Mouse (Mus musculus): ENCODE results near the gene Nkap. TPM values are rescaled to one million over a fixed set of nuclear protein-coding genes. Genes with fewer than 3 reads are reported as not detected.
"Not testable (repeated sequence)": the region's sequence is repeated elsewhere in the genome, so short reads cannot be mapped to it uniquely, and the experiment has no call there.

Nkap gene
- polyA plus RNA-seq, 1 experiment from 2014 or later = 14.4 TPM

- H3K4me1 ChIP-seq = no peaks in the 10 kb centered on the region
- H3K9me3 ChIP-seq = no peaks in the 10 kb centered on the region
- H3K4me3 ChIP-seq = peak overlapping the region; percentile 57
- peak; percentile 25; the same call in 1 of the 2 replicates for ATAC-seq (ENCODE audit: insufficient number of reproducible peaks, low FRiP score, low TSS enrichment, low read depth)
- H3K27ac ChIP-seq = peak overlapping the region; percentile 80
- H3K4me2 ChIP-seq = peak overlapping the region; percentile 56
- WGBS = 20% methylated on average over 27 of the region's 27 CpGs
- H3K27me3 ChIP-seq = no peaks in the 10 kb centered on the region
- H3K36me3 ChIP-seq = no peaks in the 10 kb centered on the region
- peak overlapping the region; percentile 33; the same call in 1 of the 2 replicates for H3K9ac ChIP-seq
Measured at GRCm38 (mm10) chrX:37109526-37110192, 16.9 kb upstream of the Nkap start.

- H3K9ac ChIP-seq = peak within 1 kb of the TSS; percentile 33; the same call in 1 of the 2 replicates
- H3K27me3 ChIP-seq = no peaks in the 10 kb centered on the region
- ATAC-seq (ENCODE audit: insufficient number of reproducible peaks, low FRiP score, low TSS enrichment, low read depth) = peak; percentile 97
- peak within 1 kb of the TSS; percentile 80 for H3K27ac ChIP-seq
- no peaks in the 10 kb centered on the region for H3K9me3 ChIP-seq
- H3K4me1 ChIP-seq = no peaks in the 10 kb centered on the region
- H3K36me3 ChIP-seq = no peaks in the 10 kb centered on the region
- peak within 1 kb of the TSS; percentile 56 for H3K4me2 ChIP-seq
- WGBS = 23% methylated on average over 30 of the region's 30 CpGs
- peak within 1 kb of the TSS; percentile 57 for H3K4me3 ChIP-seq
Measured at GRCm38 (mm10) chrX:37110193-37110880, 16.3 kb upstream of the Nkap start, which contains the start of gene Upf3b. Gene Upf3b (minus strand): TSS chrX:37110322.

GRCm38 (mm10) chrX:37110881-37111193 lies 15.8 kb upstream of the Nkap start:
- H3K27ac ChIP-seq = no peak overlapping the region
- no peak overlapping the region for H3K9ac ChIP-seq
- ATAC-seq (ENCODE audit: insufficient number of reproducible peaks, low FRiP score, low TSS enrichment, low read depth) = no peak
- WGBS = 69% methylated on average over 4 of the region's 4 CpGs
- no peak overlapping the region for H3K4me3 ChIP-seq
- no peak overlapping the region for H3K4me2 ChIP-seq
- H3K27me3 ChIP-seq = no peaks in the 10 kb centered on the region
- no peaks in the 10 kb centered on the region for H3K4me1 ChIP-seq
- H3K36me3 ChIP-seq = no peaks in the 10 kb centered on the region
- H3K9me3 ChIP-seq = no peaks in the 10 kb centered on the region

GRCm38 (mm10) chrX:37117085-37117484 lies 9.5 kb upstream of the Nkap start:
- H3K9ac ChIP-seq = no peak overlapping the region
- WGBS = no CpG with 5 or more reads among the region's 5 CpGs
- H3K4me3 ChIP-seq = no peak overlapping the region
- no peaks in the 10 kb centered on the region for H3K4me1 ChIP-seq
- 0 out of 2 replicates have a peak, but pooled peaks cover 2% of the 10 kb centered on the region for H3K27me3 ChIP-seq
- ATAC-seq (ENCODE audit: insufficient number of reproducible peaks, low FRiP score, low TSS enrichment, low read depth) = no peak
- no peaks in the 10 kb centered on the region for H3K36me3 ChIP-seq
- no peaks in the 10 kb centered on the region for H3K9me3 ChIP-seq
- H3K27ac ChIP-seq = no peak overlapping the region
- H3K4me2 ChIP-seq = no peak overlapping the region

- Histone ChIP-seq H3K4me1 (no peaks in the 10 kb centered on the region), H3K9ac (no peak overlapping the region), H3K9me3 (no peaks in the 10 kb centered on the region), H3K4me3 (no peak overlapping the region), H3K36me3 (no peaks in the 10 kb centered on the region), H3K27me3 (0 out of 2 replicates have a peak, but pooled peaks cover 2% of the 10 kb centered on the region), H3K4me2 (no peak overlapping the region), H3K27ac (no peak overlapping the region)
- ATAC-seq (ENCODE audit: insufficient number of reproducible peaks, low FRiP score, low TSS enrichment, low read depth) = no peak
- 51% methylated on average over 3 of the region's 3 CpGs for WGBS
Measured at GRCm38 (mm10) chrX:37119585-37119984, 7.0 kb upstream of the Nkap start.

- Histone ChIP-seq H3K9ac (no peak overlapping the region), H3K4me1 (no peaks in the 10 kb centered on the region), H3K36me3 (no peaks in the 10 kb centered on the region), H3K9me3 (no peaks in the 10 kb centered on the region), H3K27ac (no peak overlapping the region), H3K27me3 (0 out of 2 replicates have a peak, but pooled peaks cover 2% of the 10 kb centered on the region), H3K4me2 (no peak overlapping the region), H3K4me3 (no peak overlapping the region)
- no peak for ATAC-seq (ENCODE audit: insufficient number of reproducible peaks, low FRiP score, low TSS enrichment, low read depth)
- 68% methylated on average over 5 of the region's 5 CpGs for WGBS
Measured at GRCm38 (mm10) chrX:37120212-37120611, 6.4 kb upstream of the Nkap start.

- Histone ChIP-seq H3K9me3 (no peaks in the 10 kb centered on the region), H3K4me2 (no peak overlapping the region), H3K4me3 (no peak overlapping the region), H3K9ac (no peak overlapping the region), H3K36me3 (no peaks in the 10 kb centered on the region), H3K27ac (no peak overlapping the region), H3K4me1 (peaks cover 2% of the 10 kb centered on the region; the same call in 1 of the 2 replicates), H3K27me3 (no peaks in the 10 kb centered on the region)
- no peak for ATAC-seq (ENCODE audit: insufficient number of reproducible peaks, low FRiP score, low TSS enrichment, low read depth)
- 88% methylated on average over 7 of the region's 7 CpGs for WGBS
Measured at GRCm38 (mm10) chrX:37125511-37125910, 1.1 kb upstream of the Nkap start.

- Histone ChIP-seq H3K36me3 (peaks cover 14% of the 10 kb centered on the region; the same call in 1 of the 2 replicates), H3K4me1 (no peaks in the 10 kb centered on the region), H3K4me2 (no peak overlapping the region), H3K9me3 (no peaks in the 10 kb centered on the region), H3K9ac (no peak overlapping the region), H3K27ac (no peak overlapping the region), H3K4me3 (no peak overlapping the region), H3K27me3 (no peaks in the 10 kb centered on the region)
- WGBS = 82% methylated on average over 3 of the region's 3 CpGs
- ATAC-seq (ENCODE audit: insufficient number of reproducible peaks, low FRiP score, low TSS enrichment, low read depth) = no peak
Measured at GRCm38 (mm10) chrX:37141732-37142131, 15.1 kb downstream of the Nkap start.

GRCm38 (mm10) chrX:37144498-37144897 lies 17.9 kb downstream of the Nkap start:
- not testable (repeated sequence) for H3K9me3 ChIP-seq; H3K9ac ChIP-seq; ATAC-seq (ENCODE audit: insufficient number of reproducible peaks, low FRiP score, low TSS enrichment, low read depth); H3K27ac ChIP-seq; H3K4me3 ChIP-seq; H3K27me3 ChIP-seq; H3K4me1 ChIP-seq; H3K4me2 ChIP-seq
- 64% methylated on average over 2 of the region's 4 CpGs for WGBS
- peaks cover 13% of the 10 kb centered on the region for H3K36me3 ChIP-seq

- Histone ChIP-seq H3K27me3 (no peaks in the 10 kb centered on the region), H3K27ac (no peak overlapping the region), H3K9ac (no peak overlapping the region), H3K4me2 (no peak overlapping the region), H3K36me3 (peaks cover 13% of the 10 kb centered on the region), H3K9me3 (no peaks in the 10 kb centered on the region), H3K4me3 (no peak overlapping the region), H3K4me1 (no peaks in the 10 kb centered on the region)
- no peak for ATAC-seq (ENCODE audit: insufficient number of reproducible peaks, low FRiP score, low TSS enrichment, low read depth)
- 88% methylated on average over 2 of the region's 2 CpGs for WGBS
Measured at GRCm38 (mm10) chrX:37144954-37145353, 18.4 kb downstream of the Nkap start.

- no peak for ATAC-seq (ENCODE audit: insufficient number of reproducible peaks, low FRiP score, low TSS enrichment, low read depth)
- no peaks in the 10 kb centered on the region for H3K4me1 ChIP-seq
- no peak overlapping the region for H3K27ac ChIP-seq
- no peak overlapping the region for H3K9ac ChIP-seq
- H3K4me2 ChIP-seq = no peak overlapping the region
- no peaks in the 10 kb centered on the region for H3K27me3 ChIP-seq
- H3K36me3 ChIP-seq = 0 out of 2 replicates have a peak, but pooled peaks cover 4% of the 10 kb centered on the region
- no peaks in the 10 kb centered on the region for H3K9me3 ChIP-seq
- WGBS = 63% methylated on average over 4 of the region's 4 CpGs
- H3K4me3 ChIP-seq = no peak overlapping the region
Measured at GRCm38 (mm10) chrX:37157839-37158238, 31.2 kb downstream of the Nkap start.

- no peak overlapping the region for H3K9ac ChIP-seq
- H3K4me3 ChIP-seq = no peak overlapping the region
- no peak overlapping the region for H3K27ac ChIP-seq
- no peaks in the 10 kb centered on the region for H3K36me3 ChIP-seq
- no peaks in the 10 kb centered on the region for H3K9me3 ChIP-seq
- no peak overlapping the region for H3K4me2 ChIP-seq
- H3K4me1 ChIP-seq = no peaks in the 10 kb centered on the region
- ATAC-seq (ENCODE audit: insufficient number of reproducible peaks, low FRiP score, low TSS enrichment, low read depth) = no peak
- H3K27me3 ChIP-seq = no peaks in the 10 kb centered on the region
- 77% methylated on average over 10 of the region's 10 CpGs for WGBS
Measured at GRCm38 (mm10) chrX:37161169-37161568, 34.6 kb downstream of the Nkap start.

Data from limb, embryonic 15.5 days (tissue).